Mouse (Mus musculus) neural tube, embryonic 15.5 days (tissue): Measurements from ENCODE around the gene Fam149a. TPM values are rescaled to one million over a fixed set of nuclear protein-coding genes. Genes with fewer than 3 reads are reported as not detected.

ENCODE experiments used
- ATAC-seq: fragments of 200-750 bp; cut with Nextera tagmentation; 2 replicates; pipeline ENCODE4 v1.8.0; 2017; ENCODE audit warnings: mild to moderate bottlenecking, moderate TSS enrichment, moderate library complexity; ENCODE audit not compliant: low FRiP score
- H3K27ac ChIP-seq: fragments of 300-500 bp; sonication (generic); replicated peaks from 2 replicates; pipeline ENCODE4 v1.5.1; 2015; ENCODE audit warnings: mild to moderate bottlenecking, inconsistent platforms
- H3K27me3 ChIP-seq: fragments of 300-500 bp; sonication (generic); replicated peaks from 2 replicates; pipeline ENCODE4 v1.6.1; 2015; ENCODE audit warnings: inconsistent platforms
- H3K36me3 ChIP-seq: fragments of 300-500 bp; sonication (generic); 2 replicates; pipeline ENCODE4 v1.6.1; 2015; ENCODE audit warnings: inconsistent platforms
- H3K4me1 ChIP-seq: fragments of 300-500 bp; sonication (generic); 2 replicates; pipeline ENCODE4 v1.6.1; 2015; ENCODE audit warnings: inconsistent platforms
- H3K4me2 ChIP-seq: fragments of 300-500 bp; sonication (generic); 2 replicates; pipeline ENCODE4 v1.6.1; 2015; ENCODE audit warnings: inconsistent platforms, mild to moderate bottlenecking, moderate library complexity
- H3K4me3 ChIP-seq: fragments of 300-500 bp; sonication (generic); replicated peaks from 2 replicates; pipeline ENCODE4 v1.5.1; 2015; ENCODE audit warnings: mild to moderate bottlenecking, inconsistent platforms
- H3K9ac ChIP-seq: fragments of 300-500 bp; sonication (generic); replicated peaks from 2 replicates; pipeline ENCODE4 v1.6.1; 2015; ENCODE audit warnings: mild to moderate bottlenecking, inconsistent platforms
- H3K9me3 ChIP-seq: fragments of 300-500 bp; sonication (generic); replicated peaks from 2 replicates; pipeline ENCODE4 v1.6.1; 2016; ENCODE audit warnings: inconsistent platforms
- WGBS: fragments of 180-500 bp; shearing (Covaris S2); methylation state at CpG from one replicate; pipeline ENCODE4 v1.1.7; 2015; ENCODE audit warnings: mixed read lengths; 5-methylcytosine and 5-hydroxymethylcytosine counted together
- polyA plus RNA-seq: library from polyadenylated mRNA; unstranded; fragments of >200 nt; fragmentation: Nextera tagmentation; extraction: Ambion mirVana; gene quantifications from 2 replicates; pipeline ENCODE4 v1.2.1, GENCODE M21; 2015

Fam149a gene
- polyA plus RNA-seq, 1 experiment from 2014 or later = 13.3 TPM

GRCm38 (mm10) chr8:45363220-45363619, 18.9 kb downstream of the Fam149a start:
- Histone ChIP-seq H3K9ac (no peak overlapping the region), H3K27ac (no peak overlapping the region), H3K4me1 (peaks cover 5% of the 10 kb centered on the region), H3K4me2 (no peak overlapping the region), H3K27me3 (no peaks in the 10 kb centered on the region), H3K4me3 (no peak overlapping the region), H3K36me3 (no peaks in the 10 kb centered on the region), H3K9me3 (no peaks in the 10 kb centered on the region)
- 79% methylated on average over 1 of the region's 1 CpGs for WGBS
- ATAC-seq = no peak

DNA sequence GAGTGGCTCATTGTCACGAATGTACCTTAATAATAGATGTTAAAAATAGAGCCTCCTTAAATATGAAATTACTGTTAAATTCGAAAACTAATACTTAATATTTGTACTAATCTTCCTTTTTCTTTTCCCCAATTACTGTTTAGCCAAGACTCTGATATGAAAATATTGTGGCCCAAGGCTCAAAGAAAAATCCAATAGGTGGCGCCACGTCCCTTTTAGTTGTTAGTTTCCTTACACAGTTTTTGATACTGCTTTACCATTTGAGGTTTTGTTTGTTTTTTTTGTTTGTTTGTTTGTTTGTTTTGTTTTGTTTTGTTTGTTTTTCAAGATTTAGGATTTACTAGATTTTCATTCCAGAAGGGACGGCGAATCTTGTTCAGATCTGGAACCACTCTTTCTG, 19.8 kb downstream of the Fam149a start:
- no peaks in the 10 kb centered on the region for H3K36me3 ChIP-seq
- H3K9ac ChIP-seq = no peak overlapping the region
- no peaks in the 10 kb centered on the region for H3K27me3 ChIP-seq
- H3K4me1 ChIP-seq = peaks cover 12% of the 10 kb centered on the region
- no peak overlapping the region for H3K27ac ChIP-seq
- H3K4me2 ChIP-seq = no peak overlapping the region
- 68% methylated on average over 6 of the region's 6 CpGs for whole genome bisulfite sequencing
- no peaks in the 10 kb centered on the region for H3K9me3 ChIP-seq
- no peak overlapping the region for H3K4me3 ChIP-seq
- no peak for ATAC-seq

GRCm38 (mm10) chr8:45359091-45359605, 22.9 kb downstream of the Fam149a start:
- Histone ChIP-seq H3K36me3 (no peaks in the 10 kb centered on the region), H3K4me1 (peaks cover 12% of the 10 kb centered on the region), H3K9ac (no peak overlapping the region; the same call in 1 of the 2 replicates), H3K4me3 (no peak overlapping the region; the same call in 1 of the 2 replicates), H3K27me3 (no peaks in the 10 kb centered on the region), H3K4me2 (peak overlapping the region; percentile 94), H3K27ac (peak overlapping the region; percentile 71), H3K9me3 (no peaks in the 10 kb centered on the region)
- ATAC-seq = no peak
- 76% methylated on average over 6 of the region's 6 CpGs for WGBS

- peak; percentile 81 for ATAC-seq
- no peaks in the 10 kb centered on the region for H3K9me3 ChIP-seq
- H3K27ac ChIP-seq = peak overlapping the region; percentile 71
- H3K36me3 ChIP-seq = no peaks in the 10 kb centered on the region
- H3K4me3 ChIP-seq = peak overlapping the region; percentile 62
- no peaks in the 10 kb centered on the region for H3K27me3 ChIP-seq
- H3K4me2 ChIP-seq = peak overlapping the region; percentile 94
- peaks cover 12% of the 10 kb centered on the region for H3K4me1 ChIP-seq
- whole genome bisulfite sequencing = 2% methylated on average over 47 of the region's 49 CpGs
- H3K9ac ChIP-seq = peak overlapping the region; percentile 79
Observed at GRCm38 (mm10) chr8:45358132-45358918, 23.8 kb downstream of the Fam149a start.

DNA sequence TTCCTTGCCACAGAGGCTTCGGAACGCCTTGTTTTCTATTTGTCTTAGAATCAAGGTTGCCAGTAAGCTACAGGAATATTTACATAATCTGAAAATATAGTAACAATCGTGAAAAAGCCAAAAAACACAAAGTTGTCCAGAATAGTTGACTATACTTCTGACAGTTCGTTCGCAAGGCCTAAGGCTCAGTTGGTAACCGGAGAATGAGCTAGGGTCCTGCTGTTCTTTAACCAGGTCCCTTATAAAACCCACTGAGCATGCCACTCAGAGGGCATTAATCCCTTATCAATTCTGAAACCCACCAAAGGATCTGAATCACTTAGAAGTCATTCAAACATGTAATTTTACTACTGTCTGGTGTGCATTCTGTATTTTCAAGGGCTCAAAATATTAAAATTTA, 26.3 kb downstream of the Fam149a start:
- 87% methylated on average over 6 of the region's 6 CpGs for WGBS
- no peak for ATAC-seq
- Histone ChIP-seq H3K4me3 (no peak overlapping the region), H3K4me2 (no peak overlapping the region), H3K36me3 (0 out of 2 replicates have a peak, but pooled peaks cover 6% of the 10 kb centered on the region), H3K4me1 (peaks cover 12% of the 10 kb centered on the region), H3K9ac (no peak overlapping the region), H3K27me3 (no peaks in the 10 kb centered on the region), H3K27ac (no peak overlapping the region), H3K9me3 (no peaks in the 10 kb centered on the region)

DNA sequence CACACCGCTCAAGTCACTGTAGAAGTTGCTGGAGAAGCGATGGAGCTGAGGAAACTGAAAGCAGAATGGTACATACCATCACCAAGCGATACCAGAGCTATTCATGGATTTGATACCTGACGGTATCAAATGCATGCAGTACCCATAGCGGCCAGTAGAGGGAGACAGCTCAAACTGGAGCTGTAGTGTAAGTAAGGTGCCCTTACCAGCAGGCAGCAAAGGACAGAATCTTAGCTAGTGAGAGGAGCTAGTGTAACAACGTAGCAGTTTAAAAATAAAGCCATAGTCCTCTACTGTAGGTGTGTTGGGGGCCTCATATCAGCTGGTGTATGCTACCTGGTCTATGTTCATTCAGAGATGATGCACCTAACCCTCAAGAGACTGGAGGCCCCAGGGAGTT, 37.1 kb downstream of the Fam149a start:
- WGBS = 20% methylated on average over 6 of the region's 6 CpGs
- no peak overlapping the region for H3K9ac ChIP-seq
- H3K27ac ChIP-seq = no peak overlapping the region
- H3K4me3 ChIP-seq = no peak overlapping the region
- ATAC-seq = no peak
- peaks cover 21% of the 10 kb centered on the region for H3K36me3 ChIP-seq
- H3K4me2 ChIP-seq = no peak overlapping the region
- H3K4me1 ChIP-seq = no peaks in the 10 kb centered on the region
- H3K9me3 ChIP-seq = no peaks in the 10 kb centered on the region
- no peaks in the 10 kb centered on the region for H3K27me3 ChIP-seq

GRCm38 (mm10) chr8:45344298-45344697, 37.8 kb downstream of the Fam149a start:
- H3K9ac ChIP-seq = no peak overlapping the region
- no peak overlapping the region for H3K27ac ChIP-seq
- no peak overlapping the region for H3K4me2 ChIP-seq
- ATAC-seq = no peak
- 86% methylated on average over 8 of the region's 8 CpGs for WGBS
- no peaks in the 10 kb centered on the region for H3K4me1 ChIP-seq
- H3K9me3 ChIP-seq = no peaks in the 10 kb centered on the region
- no peak overlapping the region for H3K4me3 ChIP-seq
- no peaks in the 10 kb centered on the region for H3K27me3 ChIP-seq
- H3K36me3 ChIP-seq = peaks cover 21% of the 10 kb centered on the region

DNA sequence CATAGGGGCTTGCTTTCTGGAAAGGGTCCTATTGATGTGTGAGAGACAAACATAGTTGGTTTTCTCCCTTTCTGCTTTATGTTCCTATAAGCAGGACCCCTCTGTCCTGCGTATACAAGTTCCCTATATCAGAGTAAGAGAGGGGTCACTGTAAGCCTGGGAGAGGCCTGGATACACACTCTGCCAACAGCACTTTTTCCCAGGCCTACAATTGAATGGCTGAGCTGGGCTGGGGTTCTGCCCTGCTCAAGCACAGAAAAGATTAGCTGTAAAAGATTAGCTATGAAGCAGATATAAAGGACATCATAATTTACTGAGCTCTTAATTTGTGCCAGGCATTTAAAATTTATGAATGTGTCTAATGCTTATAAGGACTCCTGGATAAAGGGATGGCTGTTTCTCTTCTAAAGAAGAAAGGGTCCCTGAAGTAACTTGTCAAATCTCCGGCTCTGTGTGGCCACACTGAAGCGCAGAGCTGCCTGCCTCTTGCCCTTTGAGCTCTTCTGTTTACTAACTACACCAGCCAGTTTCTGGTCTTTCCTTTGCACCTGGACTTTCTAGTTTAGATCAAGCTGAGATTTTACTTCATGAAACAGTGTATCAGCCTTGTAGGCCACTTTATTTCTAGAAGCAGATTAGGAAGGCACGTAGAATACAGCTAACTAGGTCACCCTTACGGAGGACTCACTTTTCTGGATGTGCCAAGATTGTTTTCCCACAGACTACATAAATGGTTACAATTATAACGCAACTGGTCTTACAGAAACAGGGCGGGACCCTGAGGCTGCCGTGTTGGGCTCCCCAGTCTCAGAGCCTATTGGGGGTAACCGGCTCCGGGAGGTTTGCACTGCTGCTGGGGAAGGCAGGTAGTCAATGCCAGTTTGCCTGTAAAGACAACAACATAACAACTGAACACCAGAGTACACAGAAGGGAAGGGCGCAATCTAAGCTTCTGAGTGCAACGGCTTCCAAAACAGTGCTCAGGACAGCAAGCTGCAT, 40.2 kb downstream of the Fam149a start:
- H3K27ac ChIP-seq = no peak overlapping the region
- no peak overlapping the region for H3K9ac ChIP-seq
- no peaks in the 10 kb centered on the region for H3K27me3 ChIP-seq
- H3K4me3 ChIP-seq = no peak overlapping the region
- ATAC-seq = no peak
- H3K36me3 ChIP-seq = peaks cover 19% of the 10 kb centered on the region
- WGBS = 77% methylated on average over 12 of the region's 12 CpGs
- H3K4me2 ChIP-seq = no peak overlapping the region
- H3K4me1 ChIP-seq = no peaks in the 10 kb centered on the region
- H3K9me3 ChIP-seq = no peaks in the 10 kb centered on the region

DNA sequence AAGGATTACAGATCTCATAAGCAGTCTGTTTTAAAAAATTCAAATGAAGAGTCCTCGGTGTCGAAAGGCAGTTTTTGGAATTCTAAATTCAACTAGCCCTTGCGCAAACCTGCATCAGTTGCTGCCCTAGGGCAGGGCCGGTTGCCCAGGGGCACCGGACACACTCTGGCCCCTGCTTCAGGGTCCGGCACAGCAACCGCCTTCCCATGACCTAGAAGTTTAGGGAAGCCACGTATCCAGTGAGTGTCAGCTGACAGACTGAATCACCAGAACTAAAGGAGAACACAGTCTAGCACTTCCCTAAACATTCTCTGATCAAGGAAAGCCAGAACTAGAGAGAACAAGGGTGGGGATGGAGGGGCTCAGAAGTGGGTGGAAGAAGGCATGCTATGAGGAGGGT, 48.6 kb downstream of the Fam149a start:
- H3K4me1 ChIP-seq = peaks cover 12% of the 10 kb centered on the region
- ATAC-seq = peak; percentile 32; the same call in 1 of the 2 replicates
- whole genome bisulfite sequencing = 3% methylated on average over 8 of the region's 8 CpGs
- H3K4me2 ChIP-seq = peak overlapping the region; percentile 97
- H3K27ac ChIP-seq = no peak overlapping the region
- H3K9me3 ChIP-seq = no peaks in the 10 kb centered on the region
- peaks cover 14% of the 10 kb centered on the region for H3K27me3 ChIP-seq
- H3K9ac ChIP-seq = peak overlapping the region; percentile 54
- H3K4me3 ChIP-seq = peak overlapping the region; percentile 52
- no peaks in the 10 kb centered on the region for H3K36me3 ChIP-seq

DNA sequence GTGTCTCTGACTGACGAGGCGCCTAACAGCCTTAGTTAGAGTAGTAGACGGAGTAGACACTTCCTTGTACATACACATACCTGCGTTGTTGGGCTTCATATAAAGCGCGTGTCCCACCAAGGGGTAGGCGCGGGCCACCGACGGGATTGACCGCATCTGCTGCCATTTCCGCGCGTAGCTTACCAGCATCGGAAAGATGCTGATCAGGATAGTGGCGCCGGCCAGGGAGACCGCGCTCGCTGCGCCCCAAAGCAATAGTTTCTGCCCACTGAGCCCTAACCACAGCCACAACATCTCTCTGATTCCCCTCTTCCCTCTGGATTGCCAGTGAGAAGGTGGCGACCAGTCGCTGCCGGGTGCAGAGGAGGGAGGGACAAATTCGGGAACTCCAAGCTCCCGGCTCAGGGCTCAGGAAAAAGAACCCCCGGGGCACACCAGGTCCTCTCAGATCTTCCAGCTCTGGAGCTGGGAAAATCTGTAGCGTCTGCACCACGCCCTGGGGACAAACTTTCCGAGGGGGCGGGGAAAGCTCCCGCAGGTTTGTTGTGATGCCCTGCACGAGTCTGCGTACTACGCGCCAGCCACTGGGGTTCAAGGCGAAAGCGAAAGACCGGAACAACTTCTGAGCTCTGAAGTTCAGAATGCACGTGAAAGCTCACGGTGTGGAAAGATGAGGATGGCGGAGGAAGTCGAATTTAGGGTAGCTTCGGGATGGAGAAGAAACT, 49.2 kb downstream of the Fam149a start, which contains the start of gene Cyp4v3:
TSS of gene Cyp4v3 (minus strand) at position 532 of the 725 bp plus-strand sequence.
- Histone ChIP-seq H3K4me3 (peak within 1 kb of the TSS; percentile 52), H3K36me3 (no peaks in the 10 kb centered on the region), H3K27me3 (peaks cover 14% of the 10 kb centered on the region), H3K9me3 (no peaks in the 10 kb centered on the region), H3K4me2 (peak within 1 kb of the TSS; percentile 97), H3K4me1 (peaks cover 12% of the 10 kb centered on the region), H3K9ac (peak within 1 kb of the TSS; percentile 54), H3K27ac (no peak within 1 kb of the TSS)
- WGBS = under 1% methylated on average over 44 of the region's 44 CpGs
- ATAC-seq = peak; percentile 74

DNA sequence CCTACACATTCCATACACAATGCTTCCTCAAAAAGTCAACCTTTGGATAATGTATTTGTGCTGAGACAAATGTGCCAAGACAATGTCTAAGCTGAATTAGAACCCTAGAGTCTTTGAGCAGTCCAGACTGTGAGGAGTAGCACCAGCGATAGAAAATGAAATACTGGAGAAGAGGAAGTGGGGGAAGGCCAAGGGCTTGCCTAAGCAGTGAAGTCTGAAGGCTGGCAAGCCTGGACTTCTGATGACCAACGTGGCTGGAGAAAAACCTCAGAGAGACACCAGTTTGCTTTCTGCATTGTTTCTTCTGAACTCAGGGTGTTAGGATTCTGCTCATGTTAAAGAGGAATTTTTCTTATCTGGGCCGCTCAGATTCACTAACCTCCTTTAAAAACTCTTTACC, 51.2 kb downstream of the Fam149a start:
- Histone ChIP-seq H3K27ac (no peak overlapping the region), H3K9me3 (no peaks in the 10 kb centered on the region), H3K36me3 (no peaks in the 10 kb centered on the region), H3K4me1 (peaks cover 12% of the 10 kb centered on the region), H3K9ac (no peak overlapping the region), H3K4me3 (no peak overlapping the region), H3K4me2 (no peak overlapping the region), H3K27me3 (peaks cover 14% of the 10 kb centered on the region)
- 78% methylated on average over 3 of the region's 3 CpGs for WGBS
- ATAC-seq = no peak
